Comparison of ENCODE assay signal across 11 mouse cellular contexts in the genomic region with DNA sequence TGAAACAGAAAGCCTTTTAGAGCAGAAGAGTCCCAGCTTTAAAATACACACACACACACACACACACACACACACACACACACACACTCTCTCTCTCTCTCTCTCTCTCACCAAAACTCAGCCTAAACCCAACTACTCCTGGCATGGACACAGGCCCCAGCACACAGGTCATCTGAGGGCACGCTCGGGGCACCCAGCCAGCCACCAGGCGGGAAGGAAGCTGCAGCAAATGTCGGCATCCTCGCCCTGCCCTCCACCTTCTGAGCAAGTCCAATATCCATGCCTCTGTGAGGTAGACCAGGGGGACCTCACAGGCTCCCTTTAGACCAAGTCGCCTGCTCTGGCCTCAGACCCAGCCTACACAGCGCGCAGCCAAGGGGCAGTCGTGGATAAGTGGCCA. TPM values are rescaled to one million over a fixed set of nuclear protein-coding genes. Genes with fewer than 3 reads are reported as not detected.
DNase-seq lines count a peak whose midpoint lies in the region; ATAC-seq lines count a peak whose summit lies in the region.
"Had no signal": no experiment of that assay in that cellular context is flagged by ENCODE, and none has a peak within 500 bp of the region (broad histone marks: within the 10 kb centered on the region; RNA-seq: fewer than 3 reads in every experiment).

No protein-coding gene starts in this region.

- H3K27ac ChIP-seq in forebrain, embryonic 15.5 days (replicated peaks), result no peak overlapping the region
- H3K27ac ChIP-seq: limb, embryonic 13.5 days had no signal

- no peaks in the 10 kb centered on the region for H3K4me1 ChIP-seq in forebrain, embryonic 15.5 days
- H3K4me1 ChIP-seq: limb, embryonic 13.5 days had no signal

- WGBS in forebrain, embryonic 15.5 days, result 81% methylated on average over 9 of the region's 9 CpGs

- H3K4me2 ChIP-seq in forebrain, embryonic 15.5 days (replicated peaks), result no peak overlapping the region
- H3K4me2 ChIP-seq: limb, embryonic 13.5 days had no signal

- ATAC-seq in forebrain, embryonic 15.5 days (replicated peaks), result no peak
- ATAC-seq: intestine, embryonic 16.5 days; Patski had no signal

- no peak overlapping the region for H3K9ac ChIP-seq in forebrain, embryonic 15.5 days (replicated peaks)
- H3K9ac ChIP-seq: limb, embryonic 13.5 days had no signal

- no peak overlapping the region for H3K4me3 ChIP-seq in forebrain, embryonic 15.5 days
- H3K4me3 ChIP-seq: limb, embryonic 13.5 days had no signal

- no peaks in the 10 kb centered on the region for H3K36me3 ChIP-seq in forebrain, embryonic 15.5 days

- H3K9me3 ChIP-seq in forebrain, embryonic 15.5 days, result no peaks in the 10 kb centered on the region
- H3K9me3 ChIP-seq: limb, embryonic 13.5 days had no signal

- no peaks in the 10 kb centered on the region for H3K27me3 ChIP-seq in forebrain, embryonic 15.5 days
- H3K27me3 ChIP-seq: limb, embryonic 13.5 days; Patski had no signal

- DNase-seq in adrenal gland, adult 8-10 months, result peak; percentile 37
- DNase-seq in cerebellum, adult 11 months, result peak; percentile 62
- peak; percentile 72 for DNase-seq in gastrocnemius, postnatal 25 days
- DNase-seq in lung, postnatal 14 days, result peak; percentile 76
- DNase-seq in layer of hippocampus, adult 18-20 months (ENCODE audit: low spot score in 2 of 2), result no peak
- no peak for DNase-seq in urinary bladder, postnatal 10 days (ENCODE audit: low spot score)
- DNase-seq: embryo, embryonic 11 days had no signal

RNA-seq across cellular contexts. Expression of gene Tet3, which starts 14.4 kb away (rescaled TPM):
- 10 to 100 TPM; 24.3 to 40.5 (median 35.3) TPM for total RNA-seq in adrenal gland, adult 8-10 months (2022)
- 10 to 100 TPM; 22.2 to 29.7 TPM for total RNA-seq in gastrocnemius, postnatal 25 days (2021)
- 10 to 100 TPM; 53.2 to 58.7 TPM for total RNA-seq in layer of hippocampus, adult 18-20 months (2021)
- polyA plus RNA-seq in forebrain, embryonic 15.5 days (2015; fragmentation: Nextera tagmentation; extraction: Ambion mirVana), result 71.3 and 73.7 TPM in 2 replicates

RNA-seq across cellular contexts. Expression of gene Dguok, which starts 33.5 kb away (rescaled TPM):
- total RNA-seq in adrenal gland, adult 8-10 months (2022), result 10 to 100 TPM; 46.1 to 62.6 (median 54.7) TPM
- 10 to 100 TPM; 14.3 to 14.5 TPM for total RNA-seq in gastrocnemius, postnatal 25 days (2021)
- 10 to 100 TPM; 28.2 to 33.3 TPM for total RNA-seq in layer of hippocampus, adult 18-20 months (2021)
- polyA plus RNA-seq in forebrain, embryonic 15.5 days (2015; fragmentation: Nextera tagmentation; extraction: Ambion mirVana), result 71.2 and 72.2 TPM in 2 replicates

Comparison
In these comparisons a context has a peak if more than half of its experiments do, and no peak if none do; other contexts are left out.
1. DNase-seq: peak in adrenal gland, adult 8-10 months (single experiment), cerebellum, adult 11 months (single experiment), gastrocnemius, postnatal 25 days (single experiment) and lung, postnatal 14 days (single experiment); none in layer of hippocampus, adult 18-20 months (0 of 2) and urinary bladder, postnatal 10 days (single experiment).